Mouse (Mus musculus) C2C12 (cell line): ENCODE results near the gene B3gnt4.

Source experiments
- CEBPB ChIP-seq: IDR thresholded peaks from one replicate; pipeline ENCODE4 v1.6.1; 2011; ENCODE audit warnings: low read depth, mild to moderate bottlenecking, control low read depth, moderate library complexity
- CTCF ChIP-seq: IDR thresholded peaks from one replicate; pipeline ENCODE4 v1.5.1; 2011; ENCODE audit not compliant: control insufficient read depth, insufficient read depth, insufficient read length
- FOSL1 ChIP-seq: IDR thresholded peaks from one replicate; pipeline ENCODE4 v1.8.0; 2011; ENCODE audit warnings: mild to moderate bottlenecking, low read length; ENCODE audit not compliant: poor library complexity, insufficient read depth, severe bottlenecking
- MYOD1 ChIP-seq: IDR thresholded peaks from one replicate; pipeline ENCODE4 v1.6.1; 2011; ENCODE audit warnings: low read depth; ENCODE audit not compliant: control insufficient read depth, insufficient read length
- MYOG ChIP-seq: IDR thresholded peaks from one replicate; pipeline ENCODE4 v1.6.1; 2011; ENCODE audit not compliant: control insufficient read depth, insufficient read length; ENCODE audit errors: extremely low read depth
- USF1 ChIP-seq: IDR thresholded peaks from one replicate; pipeline ENCODE4 v1.6.1; 2011; ENCODE audit warnings: low read depth, mild to moderate bottlenecking, control low read depth, moderate library complexity

GRCm38 (mm10) chr5:123499717-123500116 is 10.5 kb upstream of the B3gnt4 start:
- no peak for TF ChIP-seq USF1
- TF ChIP-seq CTCF: no peak
- no peak for TF ChIP-seq FOSL1
- no peak for TF ChIP-seq MYOD1
- TF ChIP-seq MYOG: no peak
- no peak for TF ChIP-seq CEBPB
